Mouse (Mus musculus) neutrophil, adult 59 days (primary cell): ENCODE data around the gene Gm28778. TPM values are rescaled to one million over a fixed set of nuclear protein-coding genes. Genes with fewer than 3 reads are reported as not detected.

ENCODE experiments used
- total RNA-seq, 2 experiments: library from RNA; stranded (reverse); gene quantifications; 1 replicate in 1 of 2; 2 replicates in 1 of 2; pipeline ENCODE4 v1.2.4; 2023

The Gm28778 gene
- 1 to 10 TPM in 1 of 2 experiments, not detected in 1; 1.5 TPM for total RNA-seq

DNA sequence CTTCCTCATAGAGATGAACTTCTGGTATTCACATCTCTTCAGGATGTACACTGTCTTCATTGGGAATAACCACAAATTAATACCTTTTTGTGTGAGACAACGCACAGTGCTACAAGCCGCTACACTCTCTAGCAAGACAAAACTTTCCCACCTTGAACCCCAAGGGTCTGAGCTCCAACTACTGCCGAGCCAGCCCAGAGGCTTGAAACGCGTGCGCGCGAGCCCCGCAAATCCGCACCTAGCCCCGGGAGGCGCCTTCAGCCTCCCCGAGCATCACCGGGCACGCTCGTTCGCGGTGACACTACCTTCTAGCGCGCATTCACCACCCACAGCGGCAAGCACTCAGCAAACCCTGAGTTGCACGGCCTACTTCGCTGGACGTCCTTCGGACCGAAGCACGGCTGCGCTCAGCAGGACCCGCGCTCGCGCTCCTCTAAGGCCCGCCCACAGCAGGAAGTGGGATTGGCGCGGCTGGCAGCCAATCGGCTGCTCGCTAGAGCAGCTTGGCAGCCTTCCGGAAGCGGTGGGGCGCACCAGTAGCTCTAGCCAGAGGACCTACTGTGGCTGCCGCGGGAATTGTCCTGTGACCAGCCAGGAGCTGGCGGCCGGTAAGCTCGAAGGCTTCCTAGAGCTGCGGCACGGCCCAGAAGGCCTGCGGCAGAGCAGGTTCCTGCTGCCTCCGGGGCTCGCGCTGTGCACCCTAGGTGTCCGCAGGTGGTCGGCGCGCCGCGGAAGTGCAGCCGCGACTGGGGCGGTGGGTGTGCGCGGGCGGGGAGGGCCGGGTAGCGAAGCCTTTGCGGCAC lies at the start of gene Gm28778, which contains the start of the genes Pms1 and Ormdl1:
Gene Gm28778, plus strand, starts transcription at position 531 of the 803 bp plus-strand sequence.
Gene Pms1, minus strand, starts transcription at position 438 of the 803 bp plus-strand sequence.
Gene Ormdl1, plus strand, starts transcription at position 515 of the 803 bp plus-strand sequence.

DNA sequence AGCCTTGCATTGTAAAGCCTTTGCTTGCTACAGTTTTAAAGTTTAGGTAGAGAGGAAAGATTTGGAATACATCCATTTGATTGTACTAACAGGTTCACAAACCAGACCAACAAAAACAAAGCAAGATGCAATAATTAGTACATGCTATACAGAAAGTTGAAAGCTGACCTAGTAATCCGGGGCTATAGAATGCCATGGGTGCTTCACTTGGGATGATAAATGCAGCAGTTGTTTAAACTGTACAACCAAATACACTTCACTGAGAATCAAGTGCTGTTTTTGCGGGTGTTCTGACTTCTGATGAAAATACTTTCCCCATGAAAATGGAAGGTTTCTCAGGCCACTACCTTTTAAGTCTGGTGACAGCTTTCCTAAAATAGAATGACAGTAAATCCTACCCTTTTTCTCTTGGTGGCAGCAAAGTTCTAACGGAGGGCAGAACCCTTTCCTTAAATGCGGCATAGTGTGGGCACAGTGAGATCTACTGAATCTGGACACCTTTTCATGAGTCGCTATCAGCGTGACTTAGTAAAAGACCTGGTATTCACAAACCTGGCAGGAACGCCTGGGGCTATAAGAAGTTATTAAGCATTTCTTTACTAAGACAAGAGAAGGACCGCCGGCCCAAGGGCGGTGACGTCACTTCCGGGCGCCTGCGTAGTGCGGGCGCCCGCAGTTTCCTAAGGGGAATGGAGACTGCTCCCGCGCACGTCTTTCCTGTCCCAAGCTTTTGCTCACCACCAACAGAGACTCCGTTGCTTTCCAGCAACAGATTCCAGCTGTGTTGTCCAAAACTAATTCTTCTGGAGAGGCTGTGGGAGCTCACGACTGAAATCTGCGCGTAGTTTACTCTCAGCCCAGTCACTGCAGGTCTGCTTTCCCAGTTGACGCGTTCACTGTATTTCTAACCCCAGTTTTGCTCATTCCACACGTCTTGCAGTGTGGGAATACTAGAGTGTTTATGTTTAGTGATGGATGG lies 16.4 kb downstream of the Gm28778 start, which contains the start of gene Osgepl1:
Gene Osgepl1, plus strand, starts transcription at position 636 of the 979 bp plus-strand sequence.

DNA sequence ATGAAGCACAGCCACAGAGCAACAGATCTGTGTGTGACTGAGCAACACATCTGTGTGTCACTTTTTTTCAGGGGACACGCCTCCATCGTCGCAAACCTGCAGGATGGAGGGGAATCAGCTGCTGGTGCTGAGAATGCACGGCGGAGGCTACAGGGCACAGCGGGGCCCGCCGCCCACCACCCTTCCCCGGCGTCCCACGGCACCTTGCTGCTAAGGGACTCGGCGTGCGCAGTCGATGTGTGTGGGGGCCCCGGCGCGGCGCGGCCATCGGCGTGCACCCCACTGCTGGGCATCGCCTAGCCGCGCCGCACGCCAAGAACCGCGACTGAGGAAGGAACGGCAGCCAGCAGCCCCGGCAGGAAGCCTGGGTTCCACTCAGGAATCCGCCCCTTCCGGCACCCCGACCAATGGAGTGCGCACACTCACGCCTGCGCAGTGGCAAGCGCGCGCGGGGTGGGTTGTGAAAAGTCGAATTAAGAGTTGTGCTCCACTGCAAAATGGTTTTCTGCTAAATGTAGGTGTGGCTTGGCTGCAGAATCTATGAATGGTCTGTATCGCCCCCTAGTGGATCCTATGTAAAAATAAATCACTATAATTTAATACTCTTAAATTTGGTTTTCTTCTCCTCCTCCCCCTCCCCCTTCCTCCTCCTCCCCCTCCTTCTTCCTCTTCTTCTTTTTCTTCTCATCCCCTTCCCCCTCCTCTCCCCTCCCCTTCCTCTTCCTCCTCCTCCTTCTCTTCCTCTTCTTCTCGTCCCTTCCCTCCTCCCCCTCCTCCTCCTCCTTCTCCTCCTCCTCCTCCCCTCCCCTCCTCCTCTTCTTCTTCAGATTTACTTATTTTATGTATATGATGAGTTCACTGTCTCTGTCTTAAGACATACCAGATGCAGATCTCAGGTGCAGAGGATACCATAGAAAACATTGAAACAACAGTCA lies 55.7 kb downstream of the Gm28778 start, which contains the start of the genes Asdurf, Gm28551 and Asnsd1:
Gene Asdurf, minus strand, starts transcription at position 293 of the 935 bp plus-strand sequence.
Gene Gm28551, minus strand, starts transcription at position 341 of the 935 bp plus-strand sequence.
Gene Asnsd1, minus strand, starts transcription at position 426 of the 935 bp plus-strand sequence.

Other genes starting within 250 kb of the Gm28778 start
- not detected for gene Mstn, start 235.5 kb upstream of the Gm28778 start, total RNA-seq
- gene 1700019A02Rik, start 109.5 kb upstream of the Gm28778 start, total RNA-seq = not detected
- gene Pms1, start 93 bp upstream of the Gm28778 start, total RNA-seq = 1 to 10 TPM; 3.5 to 4.2 TPM
- gene Ormdl1, start within 50 bp of the Gm28778 start, total RNA-seq = 10 to 100 TPM; 10.9 to 12.6 TPM
- 1 to 10 TPM; 4.4 to 5.6 TPM for gene Osgepl1, start 16.5 kb downstream of the Gm28778 start, total RNA-seq
- 10 to 100 TPM in 1 of 2 experiments, not detected in 1; 26.8 TPM for gene Asdurf, start 55.5 kb downstream of the Gm28778 start, total RNA-seq
- gene Gm28551, start 55.6 kb downstream of the Gm28778 start, total RNA-seq = not detected
- 10 to 100 TPM; 42.1 to 46.5 TPM for gene Asnsd1, start 55.6 kb downstream of the Gm28778 start, total RNA-seq